Mouse (Mus musculus) CD4-positive, CD25-positive, alpha-beta regulatory T cell (primary cell): ENCODE measurements around the gene Kif27. TPM values are rescaled to one million over a fixed set of nuclear protein-coding genes. Genes with fewer than 3 reads are reported as not detected.

Experiments
- polyA plus RNA-seq: library from polyadenylated mRNA; unstranded; fragments of 100-300 nt; shearing (Covaris generic); gene quantifications from one replicate; pipeline ENCODE4 v1.2.1, GENCODE M21; 2017

Kif27 gene
- polyA plus RNA-seq = not detected

GRCm38 (mm10) chr13:58358629-58359303, at the start of gene Kif27:
TSS of gene Kif27 (minus strand) at chr13:58359122.

GRCm38 (mm10) chr13:58403243-58403642, 44.3 kb upstream of the Kif27 start, which contains the start of gene Hnrnpk:
TSS of gene Hnrnpk (minus strand) at chr13:58403343.

GRCm38 (mm10) chr13:58402003-58402743, 43.3 kb upstream of the Kif27 start, which contains the start of gene Rmi1:
TSS of gene Rmi1 (plus strand) at chr13:58402248.

GRCm38 (mm10) chr13:58384779-58385546, 26.0 kb upstream of the Kif27 start, which contains the start of gene 2210016F16Rik:
TSS of gene 2210016F16Rik (minus strand) at chr13:58385225.

GRCm38 (mm10) chr13:58275599-58275998, 83.3 kb downstream of the Kif27 start, which contains the start of gene Gkap1:
TSS of gene Gkap1 (minus strand) at chr13:58275699.

Other genes starting within 250 kb of the Kif27 start
- 2.3 TPM for gene Klhl3, start 245.5 kb downstream of the Kif27 start, polyA plus RNA-seq
- gene Hnrnpa0, start 230.6 kb downstream of the Kif27 start, polyA plus RNA-seq = 76.4 TPM
- 159 TPM for gene Idnk, start 201.5 kb downstream of the Kif27 start, polyA plus RNA-seq
- gene Ubqln1, start 143.5 kb downstream of the Kif27 start, polyA plus RNA-seq = 141 TPM
- 0.53 TPM for gene Gkap1, start 83.4 kb downstream of the Kif27 start, polyA plus RNA-seq
- gene 2210016F16Rik, start 26.1 kb upstream of the Kif27 start, polyA plus RNA-seq = 52.1 TPM
- gene Rmi1, start 43.1 kb upstream of the Kif27 start, polyA plus RNA-seq = 39.6 TPM
- gene Hnrnpk, start 44.2 kb upstream of the Kif27 start, polyA plus RNA-seq = 1,965 TPM